Mouse (Mus musculus): ENCODE results near the gene Xrcc2.

DNA sequence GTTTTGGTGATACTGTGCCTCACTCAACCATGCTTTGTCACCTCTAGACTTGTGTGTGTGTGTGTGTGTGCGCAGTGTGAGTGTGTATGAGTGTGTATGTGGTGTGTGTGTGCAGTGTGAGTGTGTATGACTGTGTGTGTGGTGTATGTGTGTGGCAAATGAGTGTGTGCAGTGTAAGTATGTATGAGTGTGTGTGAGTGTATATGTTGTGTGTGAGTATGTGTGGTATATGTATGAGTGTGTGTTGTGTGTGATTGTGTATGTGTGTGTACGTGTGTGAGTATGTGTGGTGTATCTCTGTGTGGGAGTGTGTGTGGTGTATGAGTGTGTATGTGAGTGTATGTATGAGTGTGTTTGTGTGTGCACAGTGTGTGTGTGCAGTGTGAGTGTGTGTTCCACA, 61.1 kb downstream of the Xrcc2 start:
- TF ChIP-seq POLR2A (IDR thresholded peaks at IDR 0.05; ENCODE audit: low read depth, low read length), result no peak
- TF ChIP-seq CTCF (IDR thresholded peaks at IDR 0.05; ENCODE audit: extremely low read depth, insufficient read depth, insufficient read length, insufficient replicate concordance), result no peak

Data from spleen, adult 2 months (tissue).